Mouse (Mus musculus) liver, embryonic 15.5 days (tissue): Measurements from ENCODE around the gene Gadd45gip1. TPM values are rescaled to one million over a fixed set of nuclear protein-coding genes. Genes with fewer than 3 reads are reported as not detected.
"Not testable (repeated sequence)": the region's sequence is repeated elsewhere in the genome, so short reads cannot be mapped to it uniquely, and the experiment has no call there.

ENCODE experiments used
- ATAC-seq: fragments of 200-750 bp; cut with Nextera tagmentation; 2 replicates; pipeline ENCODE4 v1.8.0; 2017; ENCODE audit warnings: moderate number of reproducible peaks, mild to moderate bottlenecking, moderate library complexity; ENCODE audit not compliant: insufficient read depth
- H3K27ac ChIP-seq: fragments of 300-500 bp; sonication (generic); replicated peaks from 2 replicates; pipeline ENCODE4 v1.5.1; 2015; ENCODE audit warnings: mild to moderate bottlenecking, inconsistent platforms
- H3K27me3 ChIP-seq: fragments of 300-500 bp; sonication (generic); 2 replicates; pipeline ENCODE4 v1.6.1; 2015; ENCODE audit warnings: mild to moderate bottlenecking, inconsistent platforms
- H3K36me3 ChIP-seq: fragments of 300-500 bp; sonication (generic); replicated peaks from 2 replicates; pipeline ENCODE4 v1.6.1; 2015; ENCODE audit warnings: moderate library complexity, mild to moderate bottlenecking, inconsistent platforms
- H3K4me1 ChIP-seq: fragments of 300-500 bp; sonication (generic); replicated peaks from 2 replicates; pipeline ENCODE4 v1.6.1; 2015; ENCODE audit warnings: inconsistent platforms
- H3K4me2 ChIP-seq: fragments of 300-500 bp; sonication (generic); 2 replicates; pipeline ENCODE4 v1.6.1; 2015; ENCODE audit warnings: moderate library complexity, mild to moderate bottlenecking, inconsistent platforms
- H3K4me3 ChIP-seq: fragments of 300-500 bp; sonication (generic); replicated peaks from 2 replicates; pipeline ENCODE4 v1.5.1; 2015; ENCODE audit warnings: mild to moderate bottlenecking, inconsistent platforms
- H3K9ac ChIP-seq: fragments of 300-500 bp; sonication (generic); 2 replicates; pipeline ENCODE4 v1.6.1; 2015; ENCODE audit warnings: moderate library complexity, mild to moderate bottlenecking, inconsistent platforms
- H3K9me3 ChIP-seq: fragments of 300-500 bp; sonication (generic); replicated peaks from 2 replicates; pipeline ENCODE4 v1.6.1; 2016; ENCODE audit warnings: inconsistent platforms
- WGBS: fragments of 180-500 bp; shearing (Covaris S2); methylation state at CpG from one replicate; pipeline ENCODE4 v1.1.7; 2015; ENCODE audit warnings: mixed read lengths; ENCODE audit not compliant: insufficient replicate concordance; 5-methylcytosine and 5-hydroxymethylcytosine counted together
- polyA plus RNA-seq: library from polyadenylated mRNA; unstranded; fragments of >200 nt; fragmentation: Nextera tagmentation; extraction: Ambion mirVana; gene quantifications from 2 replicates; pipeline ENCODE4 v1.2.1, GENCODE M21; 2015

The Gadd45gip1 gene
- polyA plus RNA-seq, 1 experiment from 2014 or later: 44.9 TPM

DNA sequence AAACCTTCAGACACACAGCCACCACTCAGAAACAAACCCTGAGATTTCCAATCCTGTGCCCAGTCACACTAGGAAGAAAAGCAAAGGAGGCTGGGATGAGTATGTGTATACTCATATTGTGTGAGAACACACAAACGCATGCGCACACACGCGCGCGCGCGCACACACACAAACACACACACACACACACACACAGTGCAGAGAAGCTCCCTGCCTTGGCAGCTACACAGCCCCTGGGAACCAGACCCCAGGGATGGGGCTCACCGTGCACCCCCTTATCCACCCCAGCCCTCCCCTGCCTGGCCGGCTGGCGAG lies 17.1 kb upstream of the Gadd45gip1 start:
- H3K4me2 ChIP-seq: no peak overlapping the region
- 87% methylated on average over 11 of the region's 11 CpGs for WGBS
- H3K9ac ChIP-seq: no peak overlapping the region
- no peak overlapping the region for H3K27ac ChIP-seq
- H3K9me3 ChIP-seq: no peaks in the 10 kb centered on the region
- ATAC-seq: no peak
- no peak overlapping the region for H3K4me3 ChIP-seq
- H3K4me1 ChIP-seq: peaks cover 47% of the 10 kb centered on the region
- peaks cover 41% of the 10 kb centered on the region for H3K27me3 ChIP-seq
- H3K36me3 ChIP-seq: no peaks in the 10 kb centered on the region

GRCm38 (mm10) chr8:84814555-84815441 lies 16.5 kb upstream of the Gadd45gip1 start:
- Histone ChIP-seq H3K4me1 (peaks cover 42% of the 10 kb centered on the region), H3K9ac (no peak overlapping the region), H3K4me3 (no peak overlapping the region), H3K4me2 (no peak overlapping the region), H3K36me3 (no peaks in the 10 kb centered on the region), H3K27me3 (peaks cover 35% of the 10 kb centered on the region), H3K9me3 (no peaks in the 10 kb centered on the region), H3K27ac (no peak overlapping the region)
- 43% methylated on average over 19 of the region's 19 CpGs for WGBS
- no peak for ATAC-seq

DNA sequence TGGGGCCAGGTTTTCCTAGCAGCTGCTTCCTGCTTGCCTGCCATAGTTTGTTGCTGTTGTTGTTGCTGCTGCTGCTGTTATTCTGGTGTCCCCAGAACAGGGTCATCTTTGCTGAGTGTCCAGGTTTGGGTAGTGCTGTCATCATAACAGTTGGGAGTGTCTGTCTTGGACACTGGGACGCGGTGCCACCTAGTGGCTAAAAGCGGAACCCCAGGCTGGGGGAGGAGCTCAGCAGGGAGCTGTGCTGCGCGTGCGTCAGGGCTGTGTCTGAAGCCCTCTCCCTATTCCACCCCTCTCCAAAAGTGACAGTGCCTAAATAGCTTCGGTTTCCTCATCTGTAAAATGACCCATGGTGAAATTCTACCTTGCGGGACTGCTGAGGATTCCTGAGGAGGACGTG lies 15.8 kb upstream of the Gadd45gip1 start:
- Histone ChIP-seq H3K36me3 (no peaks in the 10 kb centered on the region), H3K27ac (no peak overlapping the region), H3K27me3 (peaks cover 32% of the 10 kb centered on the region), H3K4me3 (no peak overlapping the region), H3K4me1 (peaks cover 37% of the 10 kb centered on the region), H3K9me3 (no peaks in the 10 kb centered on the region), H3K9ac (no peak overlapping the region), H3K4me2 (no peak overlapping the region)
- ATAC-seq: peak; percentile 66
- 6% methylated on average over 9 of the region's 9 CpGs for WGBS

- H3K9me3 ChIP-seq: no peaks in the 10 kb centered on the region
- ATAC-seq: no peak
Observed at GRCm38 (mm10) chr8:84816117-84816516, 15.2 kb upstream of the Gadd45gip1 start.

GRCm38 (mm10) chr8:84822723-84823122 lies 8.6 kb upstream of the Gadd45gip1 start, which contains the start of gene Dand5:
Dand5 (minus strand) TSS chr8:84822823.
- WGBS: 71% methylated on average over 3 of the region's 3 CpGs

More at GRCm38 (mm10) chr8:84816117-84816516, 15.2 kb upstream of the Gadd45gip1 start:
- Histone ChIP-seq H3K9ac (no peak overlapping the region), H3K4me2 (no peak overlapping the region), H3K4me3 (no peak overlapping the region), H3K4me1 (peaks cover 31% of the 10 kb centered on the region), H3K27me3 (peaks cover 26% of the 10 kb centered on the region), H3K36me3 (no peaks in the 10 kb centered on the region), H3K27ac (no peak overlapping the region)
- WGBS: 76% methylated on average over 17 of the region's 17 CpGs

GRCm38 (mm10) chr8:84823653-84824052 lies 7.7 kb upstream of the Gadd45gip1 start:
- Histone ChIP-seq H3K4me3 (no peak overlapping the region; the same call in 1 of the 2 replicates), H3K36me3 (no peaks in the 10 kb centered on the region), H3K9me3 (no peaks in the 10 kb centered on the region), H3K27me3 (peaks cover 5% of the 10 kb centered on the region; the same call in 1 of the 2 replicates), H3K4me2 (peak overlapping the region; percentile 32), H3K27ac (no peak overlapping the region), H3K9ac (no peak overlapping the region), H3K4me1 (peaks cover 42% of the 10 kb centered on the region)
- peak; percentile 53; the same call in 1 of the 2 replicates for ATAC-seq
- under 1% methylated on average over 18 of the region's 18 CpGs for WGBS

More at GRCm38 (mm10) chr8:84822723-84823122, 8.6 kb upstream of the Gadd45gip1 start, which contains the start of gene Dand5:
- H3K4me2 ChIP-seq: peak within 1 kb of the TSS; percentile 32
- no peak within 1 kb of the TSS; the same call in 1 of the 2 replicates for H3K9ac ChIP-seq
- H3K4me1 ChIP-seq: peaks cover 42% of the 10 kb centered on the region
- H3K27ac ChIP-seq: no peak within 1 kb of the TSS
- H3K27me3 ChIP-seq: peaks cover 5% of the 10 kb centered on the region; the same call in 1 of the 2 replicates
- no peak within 1 kb of the TSS; the same call in 1 of the 2 replicates for H3K4me3 ChIP-seq
- no peak for ATAC-seq
- H3K36me3 ChIP-seq: no peaks in the 10 kb centered on the region
- no peaks in the 10 kb centered on the region for H3K9me3 ChIP-seq

DNA sequence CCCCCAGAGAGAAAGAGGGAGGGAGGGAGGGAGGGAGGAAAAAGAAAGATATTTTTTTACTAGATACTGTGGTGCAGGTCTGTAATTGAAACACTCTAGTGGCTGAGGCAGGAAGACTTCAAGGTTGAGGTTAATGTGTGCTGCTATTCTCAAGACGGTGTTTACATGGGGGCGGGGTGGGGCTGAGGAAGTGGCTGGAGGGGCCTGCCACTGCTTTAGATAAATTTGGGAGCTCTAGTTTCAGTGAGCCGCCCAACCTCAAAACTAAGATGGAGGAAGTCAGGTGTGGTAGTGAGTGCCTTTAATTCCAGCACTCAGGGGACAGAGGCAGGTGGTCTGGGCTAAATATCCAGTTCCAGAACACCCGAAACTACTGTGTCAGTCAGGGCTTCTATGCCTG lies 5.7 kb upstream of the Gadd45gip1 start:
- WGBS: 20% methylated on average over 4 of the region's 4 CpGs
- peaks cover 48% of the 10 kb centered on the region for H3K4me1 ChIP-seq

DNA sequence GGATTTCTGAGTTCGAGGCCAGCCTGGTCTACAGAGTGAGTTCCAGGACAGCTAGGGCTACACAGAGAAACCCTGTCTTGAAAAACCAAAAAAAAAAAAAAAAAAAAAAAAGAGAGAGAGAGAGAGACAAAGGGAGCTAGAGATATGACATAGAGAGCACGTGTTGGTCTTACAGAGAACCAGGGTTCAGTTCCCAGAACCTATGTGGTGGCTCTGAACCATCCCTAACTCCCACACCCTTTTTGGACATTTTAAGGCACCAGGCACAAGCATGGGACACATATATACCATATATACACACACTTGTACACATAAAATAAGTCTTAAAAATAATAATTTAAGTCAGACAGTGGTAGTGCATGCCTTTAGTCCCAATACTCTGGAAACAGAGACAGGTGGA lies 4.8 kb upstream of the Gadd45gip1 start:
- not testable (repeated sequence) for H3K9ac ChIP-seq, ATAC-seq, H3K4me3 ChIP-seq, H3K9me3 ChIP-seq, H3K27me3 ChIP-seq, H3K36me3 ChIP-seq
- Histone ChIP-seq H3K4me2 (peak overlapping the region; percentile 44; the same call in 1 of the 2 replicates), H3K27ac (0 out of 2 replicates have a peak overlapping the region, but pooled peaks have one; percentile 1), H3K4me1 (peaks cover 54% of the 10 kb centered on the region)
- WGBS: 37% methylated on average over 2 of the region's 2 CpGs

More for the DNA sequence above, 5.7 kb upstream of the Gadd45gip1 start:
- Histone ChIP-seq H3K4me3 (no peak overlapping the region), H3K9ac (no peak overlapping the region; the same call in 1 of the 2 replicates), H3K27me3 (peaks cover 5% of the 10 kb centered on the region; the same call in 1 of the 2 replicates), H3K27ac (peak overlapping the region; percentile 72), H3K36me3 (no peaks in the 10 kb centered on the region), H3K9me3 (no peaks in the 10 kb centered on the region), H3K4me2 (peak overlapping the region; percentile 44)
- ATAC-seq: peak; percentile 35

DNA sequence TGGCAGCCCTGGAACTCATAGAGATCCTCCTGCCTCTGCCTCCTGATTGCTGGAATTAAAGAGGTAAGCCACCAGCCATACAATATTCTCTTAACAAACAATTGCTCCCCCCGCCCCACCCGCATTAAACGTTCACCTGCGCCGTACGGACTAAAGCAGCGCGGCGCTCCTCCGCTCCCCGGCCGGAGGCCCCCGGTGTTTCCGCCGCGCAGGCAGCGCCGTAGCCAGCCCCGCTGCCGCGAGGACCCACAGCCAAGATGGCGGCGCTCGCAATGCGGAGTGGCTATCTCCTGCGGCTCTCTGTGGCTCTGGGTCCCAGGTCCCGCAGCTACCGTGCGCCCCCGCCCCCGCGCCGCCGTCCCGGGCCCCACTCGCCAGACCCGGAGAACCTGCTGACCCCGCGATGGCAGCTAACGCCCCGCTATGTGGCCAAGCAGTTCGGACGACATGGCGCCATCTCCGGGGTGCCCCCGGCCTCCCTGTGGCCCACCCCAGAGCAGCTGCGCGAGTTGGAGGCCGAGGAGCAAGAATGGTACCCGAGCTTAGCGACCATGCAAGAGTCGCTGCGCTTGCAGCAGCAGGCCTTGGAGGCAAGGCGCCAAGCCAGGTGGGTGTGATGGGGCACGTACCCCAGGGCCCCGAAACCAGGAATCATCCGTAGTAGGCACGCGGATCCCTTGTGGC lies 854 bp downstream of the Gadd45gip1 start:
- Histone ChIP-seq H3K36me3 (peaks cover 39% of the 10 kb centered on the region), H3K4me2 (peak overlapping the region; percentile 85), H3K4me3 (peak overlapping the region; percentile 92), H3K4me1 (peaks cover 65% of the 10 kb centered on the region), H3K9me3 (no peaks in the 10 kb centered on the region), H3K9ac (peak overlapping the region; percentile 97), H3K27ac (peak overlapping the region; percentile 95), H3K27me3 (no peaks in the 10 kb centered on the region)
- peak; percentile 85 for ATAC-seq
- WGBS: under 1% methylated on average over 59 of the region's 59 CpGs

DNA sequence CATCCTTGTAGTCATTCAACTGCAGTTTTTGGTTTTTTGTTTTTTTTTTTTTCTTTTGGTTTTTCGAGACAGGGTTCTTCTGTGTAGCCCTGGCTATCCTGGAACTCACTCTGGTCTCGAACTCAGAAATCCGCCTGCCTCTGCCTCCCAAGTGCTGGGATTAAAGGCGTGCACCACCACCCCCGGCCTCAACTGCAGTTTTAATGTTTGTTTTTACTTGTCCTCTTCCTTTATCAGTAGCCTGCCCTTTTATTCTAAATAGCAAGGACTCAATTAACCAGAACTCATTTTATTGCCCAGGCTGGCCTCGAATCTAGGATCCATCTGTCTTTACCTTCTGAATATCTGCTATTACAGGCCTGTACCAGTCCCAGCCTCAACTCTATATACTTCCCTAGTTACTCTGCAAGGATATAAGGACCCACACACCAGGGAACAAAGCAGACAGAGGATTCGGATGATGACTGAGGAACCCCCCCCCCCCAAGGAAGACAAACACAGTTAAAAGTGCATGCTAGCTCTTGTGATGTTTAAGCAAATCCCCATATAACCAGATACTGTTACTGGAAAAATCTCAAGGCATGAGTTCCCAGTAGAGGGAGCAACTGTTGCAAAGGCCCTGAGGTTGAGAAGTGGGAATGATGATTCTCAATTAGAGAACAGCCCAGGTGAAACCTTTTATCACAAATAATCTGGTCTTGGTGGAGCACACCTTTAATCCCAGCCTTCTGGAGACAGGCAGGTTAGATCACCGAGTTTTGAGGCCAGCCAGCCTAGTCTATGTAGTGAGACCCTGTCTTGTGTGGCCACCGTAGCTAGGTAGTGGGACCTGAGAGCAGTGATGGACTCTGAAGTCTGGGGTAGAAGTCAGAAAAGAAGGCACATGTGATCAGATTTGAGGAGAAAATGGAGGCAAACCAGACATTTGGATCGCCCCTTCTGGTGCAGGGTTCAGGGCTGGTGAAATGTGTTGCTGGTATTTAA lies 1.7 kb downstream of the Gadd45gip1 start:
- Histone ChIP-seq H3K4me2 (peak overlapping the region; percentile 85), H3K4me1 (peaks cover 68% of the 10 kb centered on the region), H3K27ac (peak overlapping the region; percentile 95), H3K9me3 (no peaks in the 10 kb centered on the region), H3K4me3 (peak overlapping the region; percentile 92), H3K9ac (peak overlapping the region; percentile 97), H3K36me3 (peaks cover 48% of the 10 kb centered on the region), H3K27me3 (no peaks in the 10 kb centered on the region)
- ATAC-seq: no peak
- WGBS: 33% methylated on average over 10 of the region's 10 CpGs
